ENCODE assay signal across 13 mouse cellular contexts in genomic region chr12:71498246-71499029, GRCm38 (mm10).
DNase-seq lines count a peak whose midpoint lies in the region; ATAC-seq and TF ChIP-seq lines count a peak whose summit lies in the region.
"Had no signal": no experiment of that assay in that cellular context is flagged by ENCODE, and none has a peak within 500 bp of the region (broad histone marks: within the 10 kb centered on the region; RNA-seq: fewer than 3 reads in every experiment).

No protein-coding gene starts in this region.

- no peak for ATAC-seq in lung, embryonic 14.5 days (ENCODE audit: insufficient read depth)

- no peak for TF ChIP-seq POLR2A in lung, adult 2 months (IDR thresholded peaks at IDR 0.05; ENCODE audit: borderline replicate concordance, extremely low read depth, low read depth, low read length)
- TF ChIP-seq POLR2A in myocyte (IDR thresholded peaks at IDR 0.05; ENCODE audit: insufficient read length, low read depth): no peak

- H3K27me3 ChIP-seq in lung, embryonic 14.5 days (ENCODE audit: insufficient read depth, low read length): no peaks in the 10 kb centered on the region
- no peaks in the 10 kb centered on the region for H3K27me3 ChIP-seq in myocyte (ENCODE audit: control insufficient read depth, insufficient read depth, insufficient read length)
- H3K27me3 ChIP-seq: neural tube, embryonic 13.5 days had no signal

- H3K4me2 ChIP-seq in lung, embryonic 14.5 days: no peak overlapping the region
- no peak overlapping the region for H3K4me2 ChIP-seq in myocyte (ENCODE audit: low read depth)
- H3K4me2 ChIP-seq: limb, embryonic 12.5 days; neural tube, embryonic 13.5 days had no signal

- H3K9me3 ChIP-seq in lung, embryonic 14.5 days (ENCODE audit: low read depth, low read length): no peaks in the 10 kb centered on the region
- H3K9me3 ChIP-seq: limb, embryonic 12.5 days; neural tube, embryonic 13.5 days had no signal

- no peak overlapping the region for H3K9ac ChIP-seq in lung, embryonic 14.5 days
- H3K9ac ChIP-seq: limb, embryonic 12.5 days; neural tube, embryonic 13.5 days had no signal

- WGBS in lung, embryonic 14.5 days: 60% methylated on average over 14 of the region's 14 CpGs
- WGBS in lung, adult 2 months: 66% methylated on average over 14 of the region's 14 CpGs

- intact Hi-C loops in gastrocnemius, adult 2 months (cut with DNase I): no loop called here
- intact Hi-C loops in gastrocnemius, postnatal 14 days (cut with DNase I; ENCODE audit: low total_unique reads): no loop called here

- H3K4me1 ChIP-seq in lung, embryonic 14.5 days (ENCODE audit: insufficient read depth): no peaks in the 10 kb centered on the region
- no peaks in the 10 kb centered on the region for H3K4me1 ChIP-seq in lung, adult 2 months (ENCODE audit: control insufficient read depth, insufficient read depth, low read length)

- DNase-seq in gastrocnemius, adult 2 months: no peak
- no peak for DNase-seq in gastrocnemius, postnatal 14 days
- peak; percentile 48 for DNase-seq in lung, embryonic 14.5 days
- DNase-seq in lung, adult 2 months: no peak
- DNase-seq in brain, adult 2 months (ENCODE audit: low read depth, low spot score): peak; percentile 39
- no peak for DNase-seq in layer of hippocampus, postnatal 10 days (ENCODE audit: low spot score in 2 of 2)
- DNase-seq: gastrocnemius, postnatal 10 days; right cerebral cortex, postnatal 4 days; thymus, adult 18-20 months had no signal

- H3K79me2 ChIP-seq in myocyte (ENCODE audit: control insufficient read depth, insufficient read depth): no peaks in the 10 kb centered on the region

- H3ac ChIP-seq in myocyte (ENCODE audit: control insufficient read depth, insufficient read length): no peak overlapping the region

- H3K27ac ChIP-seq in gastrocnemius, adult 2 months: no peak overlapping the region
- no peak overlapping the region for H3K27ac ChIP-seq in lung, embryonic 14.5 days (ENCODE audit: low read depth)
- H3K27ac ChIP-seq: limb, embryonic 12.5 days; neural tube, embryonic 13.5 days had no signal

- no peak overlapping the region for H3K4me3 ChIP-seq in gastrocnemius, adult 2 months
- no peak overlapping the region for H3K4me3 ChIP-seq in lung, embryonic 14.5 days (ENCODE audit: low read depth, low read length)
- no peak overlapping the region for H3K4me3 ChIP-seq in lung, adult 2 months (replicated peaks; ENCODE audit: extremely low read depth, low read depth, low read length)
- H3K4me3 ChIP-seq in myocyte: no peak overlapping the region
- H3K4me3 ChIP-seq: erythroblast, embryonic 14.5 days; limb, embryonic 12.5 days; neural tube, embryonic 13.5 days had no signal

- H3K36me3 ChIP-seq in lung, embryonic 14.5 days (ENCODE audit: insufficient read depth): no peaks in the 10 kb centered on the region
- H3K36me3 ChIP-seq in myocyte (ENCODE audit: control insufficient read depth, insufficient read depth): no peaks in the 10 kb centered on the region
- H3K36me3 ChIP-seq: limb, embryonic 12.5 days; neural tube, embryonic 13.5 days had no signal

- TF ChIP-seq CTCF in gastrocnemius, adult 2 months (IDR thresholded peaks at IDR 0.05): peak; percentile 49
- TF ChIP-seq CTCF in lung, embryonic 14.5 days (IDR thresholded peaks at IDR 0.05; ENCODE audit: low read depth): peak; percentile 66
- no peak for TF ChIP-seq CTCF in lung, adult 2 months (IDR thresholded peaks at IDR 0.05; ENCODE audit: insufficient read depth, low read length)

TF ChIP-seq in myocyte, 11 proteins besides CTCF, POLR2A, EP300 and RAD21:
- TF ChIP-seq SRF (IDR thresholded peaks at IDR 0.05; ENCODE audit: control insufficient read depth, insufficient read length, low read depth) (no peak), REST (IDR thresholded peaks at IDR 0.05; ENCODE audit: insufficient read depth, insufficient read length) (no peak), USF1 (IDR thresholded peaks at IDR 0.05; ENCODE audit: low read depth) (no peak), CEBPB (IDR thresholded peaks at IDR 0.05; ENCODE audit: insufficient read depth, poor library complexity, severe bottlenecking) (no peak), E2F4 (IDR thresholded peaks at IDR 0.05; ENCODE audit: insufficient read depth) (no peak), MYOG (IDR thresholded peaks at IDR 0.05; ENCODE audit: control insufficient read depth in 1 of 3, insufficient read depth in 1 of 3, insufficient read length in 2 of 3, low read depth in 2 of 3) (peak in 1 of 3 experiments; percentile 50), MYOD1 (IDR thresholded peaks at IDR 0.05; ENCODE audit: control insufficient read depth in 1 of 3, insufficient read length in 2 of 3, low read depth in 2 of 3) (peak in 2 of 3 experiments; percentile 65 to 79), MAX (IDR thresholded peaks at IDR 0.05; ENCODE audit: low read depth) (no peak), TCF12 (IDR thresholded peaks at IDR 0.05; ENCODE audit: insufficient read depth, poor library complexity, severe bottlenecking) (no peak), POLR2AphosphoS2 (IDR thresholded peaks at IDR 0.05; ENCODE audit: insufficient read length, low read depth) (no peak), TCF3 (IDR thresholded peaks at IDR 0.05; ENCODE audit: insufficient read length, low read depth) (no peak)

Comparison
In these comparisons a context has a peak if more than half of its experiments do, and no peak if none do; other contexts are left out.
1. DNase-seq: peak in lung, embryonic 14.5 days (single experiment) and brain, adult 2 months (single experiment); none in gastrocnemius, adult 2 months (single experiment), gastrocnemius, postnatal 14 days (single experiment), lung, adult 2 months (single experiment) and layer of hippocampus, postnatal 10 days (0 of 2).